Mouse (Mus musculus): ENCODE measurements around the gene Tmem200b. TPM values are rescaled to one million over a fixed set of nuclear protein-coding genes. Genes with fewer than 3 reads are reported as not detected.
A peak's percentile ranks its signal among the peaks of the same experiment; 100 is the strongest.

The Tmem200b gene
- polyA plus RNA-seq, 1 experiment from 2014 or later: 8.2 TPM

GRCm38 (mm10) chr4:131910237-131910994 is 11.2 kb upstream of the Tmem200b start:
- WGBS: 8% methylated on average over 18 of the region's 21 CpGs
- 0 out of 2 replicates have a peak, but pooled peaks have one; percentile 12 for ATAC-seq (ENCODE audit: insufficient number of reproducible peaks, low FRiP score)
- H3K9ac ChIP-seq: 0 out of 2 replicates have a peak overlapping the region, but pooled peaks have one; percentile 33
- H3K27ac ChIP-seq (ENCODE audit: poor library complexity, severe bottlenecking): no peak overlapping the region
- H3K4me1 ChIP-seq (replicated peaks): peaks cover 43% of the 10 kb centered on the region
- peaks cover 20% of the 10 kb centered on the region for H3K27me3 ChIP-seq (replicated peaks)
- H3K4me3 ChIP-seq: peak overlapping the region; percentile 14
- peaks cover 7% of the 10 kb centered on the region; the same call in 1 of the 2 replicates for H3K9me3 ChIP-seq (replicated peaks)
- H3K36me3 ChIP-seq: peaks cover 11% of the 10 kb centered on the region; the same call in 1 of the 2 replicates
- peak overlapping the region; percentile 60 for H3K4me2 ChIP-seq

- H3K4me1 ChIP-seq (replicated peaks): peaks cover 53% of the 10 kb centered on the region
- WGBS: 42% methylated on average over 5 of the region's 5 CpGs
These were observed 10.1 kb upstream of the Tmem200b start for GRCm38 (mm10) chr4:131911521-131911920.

GRCm38 (mm10) chr4:131913526-131913925 is 8.0 kb upstream of the Tmem200b start:
- Histone ChIP-seq H3K9me3 (replicated peaks) (no peaks in the 10 kb centered on the region), H3K4me3 (no peak overlapping the region), H3K36me3 (no peaks in the 10 kb centered on the region), H3K27me3 (replicated peaks) (peaks cover 30% of the 10 kb centered on the region), H3K27ac (ENCODE audit: poor library complexity, severe bottlenecking) (no peak overlapping the region), H3K4me1 (replicated peaks) (peaks cover 71% of the 10 kb centered on the region), H3K9ac (no peak overlapping the region), H3K4me2 (no peak overlapping the region)
- no peak for ATAC-seq (ENCODE audit: insufficient number of reproducible peaks, low FRiP score)
- WGBS: 58% methylated on average over 10 of the region's 10 CpGs

More at GRCm38 (mm10) chr4:131911521-131911920, 10.1 kb upstream of the Tmem200b start:
- Histone ChIP-seq H3K27me3 (replicated peaks) (peaks cover 30% of the 10 kb centered on the region), H3K9ac (no peak overlapping the region), H3K9me3 (replicated peaks) (peaks cover 7% of the 10 kb centered on the region; the same call in 1 of the 2 replicates), H3K36me3 (peaks cover 7% of the 10 kb centered on the region; the same call in 1 of the 2 replicates), H3K4me3 (no peak overlapping the region), H3K27ac (ENCODE audit: poor library complexity, severe bottlenecking) (no peak overlapping the region), H3K4me2 (no peak overlapping the region)
- ATAC-seq (ENCODE audit: insufficient number of reproducible peaks, low FRiP score): no peak

- Histone ChIP-seq H3K36me3 (no peaks in the 10 kb centered on the region), H3K4me1 (replicated peaks) (peaks cover 77% of the 10 kb centered on the region), H3K9me3 (replicated peaks) (no peaks in the 10 kb centered on the region), H3K4me3 (no peak overlapping the region), H3K27ac (ENCODE audit: poor library complexity, severe bottlenecking) (no peak overlapping the region), H3K9ac (peak overlapping the region; percentile 30; the same call in 1 of the 2 replicates), H3K27me3 (replicated peaks) (peaks cover 30% of the 10 kb centered on the region), H3K4me2 (peak overlapping the region; percentile 22; the same call in 1 of the 2 replicates)
- WGBS: 15% methylated on average over 9 of the region's 9 CpGs
- ATAC-seq (ENCODE audit: insufficient number of reproducible peaks, low FRiP score): no peak
These were observed 7.4 kb upstream of the Tmem200b start for GRCm38 (mm10) chr4:131914046-131914643.

- Histone ChIP-seq H3K27me3 (replicated peaks) (peaks cover 30% of the 10 kb centered on the region), H3K4me2 (peak overlapping the region; percentile 67), H3K36me3 (no peaks in the 10 kb centered on the region), H3K4me1 (replicated peaks) (peaks cover 81% of the 10 kb centered on the region), H3K4me3 (peak overlapping the region; percentile 38), H3K9ac (peak overlapping the region; percentile 62), H3K27ac (ENCODE audit: poor library complexity, severe bottlenecking) (no peak overlapping the region), H3K9me3 (replicated peaks) (no peaks in the 10 kb centered on the region)
- ATAC-seq (ENCODE audit: insufficient number of reproducible peaks, low FRiP score): no peak
- WGBS: 4% methylated on average over 31 of the region's 31 CpGs
These were observed 6.6 kb upstream of the Tmem200b start for GRCm38 (mm10) chr4:131914891-131915469.

- no peak for ATAC-seq (ENCODE audit: insufficient number of reproducible peaks, low FRiP score)
- 24% methylated on average over 13 of the region's 13 CpGs for WGBS
- H3K9ac ChIP-seq: peak overlapping the region; percentile 62; the same call in 1 of the 2 replicates
- no peak overlapping the region for H3K27ac ChIP-seq (ENCODE audit: poor library complexity, severe bottlenecking)
- H3K36me3 ChIP-seq: no peaks in the 10 kb centered on the region
- no peaks in the 10 kb centered on the region for H3K9me3 ChIP-seq (replicated peaks)
- peaks cover 30% of the 10 kb centered on the region for H3K27me3 ChIP-seq (replicated peaks)
- peak overlapping the region; percentile 67 for H3K4me2 ChIP-seq
- peak overlapping the region; percentile 38; the same call in 1 of the 2 replicates for H3K4me3 ChIP-seq
- H3K4me1 ChIP-seq (replicated peaks): peaks cover 75% of the 10 kb centered on the region
These were observed 5.7 kb upstream of the Tmem200b start for GRCm38 (mm10) chr4:131915821-131916328.

- Histone ChIP-seq H3K27me3 (replicated peaks) (peaks cover 30% of the 10 kb centered on the region), H3K4me1 (replicated peaks) (peaks cover 69% of the 10 kb centered on the region), H3K4me2 (peak overlapping the region; percentile 67), H3K27ac (ENCODE audit: poor library complexity, severe bottlenecking) (no peak overlapping the region), H3K9me3 (replicated peaks) (no peaks in the 10 kb centered on the region), H3K4me3 (no peak overlapping the region), H3K9ac (peak overlapping the region; percentile 4; the same call in 1 of the 2 replicates), H3K36me3 (no peaks in the 10 kb centered on the region)
- WGBS: 6% methylated on average over 14 of the region's 15 CpGs
- no peak for ATAC-seq (ENCODE audit: insufficient number of reproducible peaks, low FRiP score)
These were observed 5.1 kb upstream of the Tmem200b start for GRCm38 (mm10) chr4:131916425-131916824.

GRCm38 (mm10) chr4:131917010-131917555 is 4.5 kb upstream of the Tmem200b start:
- peaks cover 27% of the 10 kb centered on the region for H3K27me3 ChIP-seq (replicated peaks)
- H3K4me2 ChIP-seq: no peak overlapping the region
- no peak overlapping the region for H3K27ac ChIP-seq (ENCODE audit: poor library complexity, severe bottlenecking)
- peaks cover 69% of the 10 kb centered on the region for H3K4me1 ChIP-seq (replicated peaks)
- no peak overlapping the region for H3K4me3 ChIP-seq
- H3K36me3 ChIP-seq: no peaks in the 10 kb centered on the region
- H3K9ac ChIP-seq: no peak overlapping the region
- ATAC-seq (ENCODE audit: insufficient number of reproducible peaks, low FRiP score): no peak
- H3K9me3 ChIP-seq (replicated peaks): no peaks in the 10 kb centered on the region
- WGBS: 71% methylated on average over 10 of the region's 10 CpGs

- peak overlapping the region; percentile 29; the same call in 1 of the 2 replicates for H3K9ac ChIP-seq
- ATAC-seq (ENCODE audit: insufficient number of reproducible peaks, low FRiP score): no peak
These were observed 3.5 kb upstream of the Tmem200b start for GRCm38 (mm10) chr4:131918026-131918533.

GRCm38 (mm10) chr4:131918711-131919500 is 2.7 kb upstream of the Tmem200b start:
- WGBS: 4% methylated on average over 15 of the region's 15 CpGs
- peak; percentile 71 for ATAC-seq (ENCODE audit: insufficient number of reproducible peaks, low FRiP score)
- H3K4me2 ChIP-seq: peak overlapping the region; percentile 72
- H3K27me3 ChIP-seq (replicated peaks): peaks cover 18% of the 10 kb centered on the region
- H3K9ac ChIP-seq: peak overlapping the region; percentile 89; the same call in 1 of the 2 replicates
- no peak overlapping the region for H3K4me3 ChIP-seq
- peak overlapping the region; percentile 80 for H3K27ac ChIP-seq (ENCODE audit: poor library complexity, severe bottlenecking)
- H3K4me1 ChIP-seq (replicated peaks): peaks cover 75% of the 10 kb centered on the region
- H3K9me3 ChIP-seq (replicated peaks): no peaks in the 10 kb centered on the region
- H3K36me3 ChIP-seq: peaks cover 11% of the 10 kb centered on the region

More at GRCm38 (mm10) chr4:131918026-131918533, 3.5 kb upstream of the Tmem200b start:
- Histone ChIP-seq H3K4me3 (no peak overlapping the region), H3K27me3 (replicated peaks) (peaks cover 27% of the 10 kb centered on the region), H3K27ac (ENCODE audit: poor library complexity, severe bottlenecking) (peak overlapping the region; percentile 80), H3K4me2 (peak overlapping the region; percentile 72), H3K4me1 (replicated peaks) (peaks cover 77% of the 10 kb centered on the region), H3K36me3 (peaks cover 8% of the 10 kb centered on the region), H3K9me3 (replicated peaks) (no peaks in the 10 kb centered on the region)
- 49% methylated on average over 7 of the region's 7 CpGs for WGBS
